Mouse (Mus musculus): ENCODE measurements around the gene Plcb1. TPM values are rescaled to one million over a fixed set of nuclear protein-coding genes. Genes with fewer than 3 reads are reported as not detected.
"Not testable (repeated sequence)": the region's sequence is repeated elsewhere in the genome, so short reads cannot be mapped to it uniquely, and the experiment has no call there.

The Plcb1 gene
- total and polyA plus RNA-seq, 3 experiments: 39.3 to 80.4 (median 69.9) TPM

- no peak for DNase-seq
Measured at GRCm38 (mm10) chr2:134972376-134972775, 186.5 kb downstream of the Plcb1 start.

GRCm38 (mm10) chr2:134974711-134975110 lies 188.8 kb downstream of the Plcb1 start:
- peak; percentile 64 for DNase-seq

GRCm38 (mm10) chr2:134976796-134977330 lies 191.0 kb downstream of the Plcb1 start:
- no peak for DNase-seq

- DNase-seq: peak; percentile 73
Measured at GRCm38 (mm10) chr2:134977641-134978040, 191.8 kb downstream of the Plcb1 start.

- DNase-seq: no peak
Measured at GRCm38 (mm10) chr2:134981394-134981793, 195.5 kb downstream of the Plcb1 start.

- no peak for DNase-seq
Measured at GRCm38 (mm10) chr2:134984884-134985283, 199.0 kb downstream of the Plcb1 start.

- DNase-seq: peak; percentile 27
Measured at GRCm38 (mm10) chr2:134987978-134988377, 202.1 kb downstream of the Plcb1 start.

GRCm38 (mm10) chr2:134989650-134990292 lies 203.9 kb downstream of the Plcb1 start:
- no peak for DNase-seq

- peak; percentile 33 for DNase-seq
Measured at GRCm38 (mm10) chr2:135007134-135007533, 221.3 kb downstream of the Plcb1 start.

- DNase-seq: not testable (repeated sequence)
Measured at GRCm38 (mm10) chr2:135007885-135008284, 222.0 kb downstream of the Plcb1 start.

GRCm38 (mm10) chr2:135010371-135010770 lies 224.5 kb downstream of the Plcb1 start:
- no peak for DNase-seq

GRCm38 (mm10) chr2:135015501-135015900 lies 229.6 kb downstream of the Plcb1 start:
- DNase-seq: no peak

- no peak for DNase-seq
Measured at GRCm38 (mm10) chr2:135018275-135018674, 232.4 kb downstream of the Plcb1 start.

GRCm38 (mm10) chr2:135018708-135019107 lies 232.8 kb downstream of the Plcb1 start:
- no peak for DNase-seq

- DNase-seq: peak; percentile 25
Measured at GRCm38 (mm10) chr2:135019588-135019987, 233.7 kb downstream of the Plcb1 start.

GRCm38 (mm10) chr2:135029288-135029687 lies 243.4 kb downstream of the Plcb1 start:
- DNase-seq: no peak

GRCm38 (mm10) chr2:135029700-135030099 lies 243.8 kb downstream of the Plcb1 start:
- no peak for DNase-seq

GRCm38 (mm10) chr2:135035640-135036260 lies 249.9 kb downstream of the Plcb1 start:
- no peak for DNase-seq

GRCm38 (mm10) chr2:135048791-135049190 lies 262.9 kb downstream of the Plcb1 start:
- no peak for DNase-seq

GRCm38 (mm10) chr2:135049283-135049682 lies 263.4 kb downstream of the Plcb1 start:
- DNase-seq: peak; percentile 58

GRCm38 (mm10) chr2:135051540-135052288 lies 265.8 kb downstream of the Plcb1 start:
- DNase-seq: peak; percentile 72

- DNase-seq: peak; percentile 44
Measured at GRCm38 (mm10) chr2:135053391-135053790, 267.5 kb downstream of the Plcb1 start.

- no peak for DNase-seq
Measured at GRCm38 (mm10) chr2:135067419-135067818, 281.6 kb downstream of the Plcb1 start.
